Mouse (Mus musculus) olfactory bulb, adult 2 months (tissue): ENCODE results near the gene Cdkal1.

Source experiments
- CTCF ChIP-seq: fragments of 200-500 bp; IDR thresholded peaks from 2 replicates; pipeline ENCODE4 v1.5.1; 2012; ENCODE audit warnings: low read depth, mild to moderate bottlenecking, low read length, moderate library complexity; ENCODE audit not compliant: insufficient read depth
- POLR2A ChIP-seq: fragments of 200-500 bp; IDR thresholded peaks from 2 replicates; pipeline ENCODE4 v1.6.1; 2012; ENCODE audit warnings: mild to moderate bottlenecking, low read depth, low read length, moderate library complexity; ENCODE audit not compliant: insufficient read depth

- TF ChIP-seq CTCF = no peak
- no peak for TF ChIP-seq POLR2A
Observed at GRCm38 (mm10) chr13:29627438-29628124, 227.9 kb downstream of the Cdkal1 start.
